Mouse (Mus musculus) CH12.LX (cell line): Measurements from ENCODE around the gene Mab21l1. TPM values are rescaled to one million over a fixed set of nuclear protein-coding genes. Genes with fewer than 3 reads are reported as not detected.

Experiments used
- DNase-seq: peaks from one replicate; pipeline ENCODE4 v3.0.0-alpha.2; 2013; ENCODE audit errors: extremely low read depth
- H3K27ac ChIP-seq: 2 replicates; pipeline ENCODE4 v1.5.1; 2012; ENCODE audit warnings: low read depth, mild to moderate bottlenecking, control low read depth, moderate library complexity; ENCODE audit not compliant: insufficient read depth
- H3K27me3 ChIP-seq: replicated peaks from 2 replicates; pipeline ENCODE3; 2012; ENCODE audit warnings: inconsistent platforms
- H3K36me3 ChIP-seq, 2 experiments: replicated peaks in 1 of 2; 2 replicates each; pipeline versions ENCODE3 to v1.6.1; 2012; ENCODE audit warnings: inconsistent platforms in 1 of 2, low read length in 1 of 2, mild to moderate bottlenecking in 1 of 2, mixed read lengths in 1 of 2, moderate library complexity in 1 of 2; ENCODE audit not compliant: control insufficient read depth in 1 of 2, insufficient read depth in 1 of 2
- H3K4me1 ChIP-seq, 2 experiments: 2 replicates each; pipeline ENCODE4 v1.6.1; 2012; ENCODE audit warnings: inconsistent platforms in 1 of 2, moderate library complexity in 1 of 2; ENCODE audit not compliant: insufficient read depth in 2 of 2, control insufficient read depth in 1 of 2
- H3K4me2 ChIP-seq: 2 replicates; pipeline ENCODE4 v1.6.1; 2012; ENCODE audit warnings: low read depth, mild to moderate bottlenecking, control low read depth; ENCODE audit not compliant: poor library complexity, insufficient read depth, severe bottlenecking
- H3K4me3 ChIP-seq, 3 experiments: fragments of 150-350 bp in 1 of 3; sonication (generic) in 1 of 3; replicated peaks in 1 of 3; 2 replicates each; pipeline versions ENCODE3 to v1.5.1; 2011 to 2012; ENCODE audit warnings: low read depth in 2 of 3, low read length in 2 of 3, mild to moderate bottlenecking in 2 of 3, moderate library complexity in 2 of 3, control low read depth in 1 of 3, improper control_type of control experiment in 1 of 3, inconsistent platforms in 1 of 3, mixed read lengths in 1 of 3; ENCODE audit not compliant: poor library complexity in 1 of 3
- H3K79me2 ChIP-seq: replicated peaks from 2 replicates; pipeline ENCODE4 v1.6.1; 2012; ENCODE audit warnings: mild to moderate bottlenecking, moderate library complexity; ENCODE audit not compliant: control insufficient read depth, poor library complexity, insufficient read depth, severe bottlenecking; ENCODE audit errors: extremely low read depth
- H3K9ac ChIP-seq: 2 replicates; pipeline ENCODE4 v1.6.1; 2012; ENCODE audit warnings: low read depth, mild to moderate bottlenecking, control low read depth, moderate library complexity; ENCODE audit not compliant: insufficient read depth
- H3K9me3 ChIP-seq: replicated peaks from 2 replicates; pipeline ENCODE3; 2012; ENCODE audit warnings: low read length, inconsistent platforms, mixed read lengths
- BHLHE40 ChIP-seq: IDR thresholded peaks from 2 replicates; pipeline ENCODE4 v1.6.1; 2011; ENCODE audit warnings: mild to moderate bottlenecking, low read depth, low read length, improper control_type of control experiment
- CHD1 ChIP-seq: IDR thresholded peaks from 2 replicates; pipeline ENCODE4 v1.6.1; 2012; ENCODE audit warnings: low read depth, low read length, improper control_type of control experiment, inconsistent platforms
- CTCF ChIP-seq, 2 experiments: IDR thresholded peaks in 1 of 2; conservative IDR thresholded peaks in 1 of 2; 2 replicates each; pipeline ENCODE4 v1.5.1; 2011 to 2012; ENCODE audit warnings: low read depth in 2 of 2, low read length in 2 of 2, improper control_type of control experiment in 1 of 2, inconsistent platforms in 1 of 2, mild to moderate bottlenecking in 1 of 2, moderate library complexity in 1 of 2
- ELF1 ChIP-seq: IDR thresholded peaks from 2 replicates; pipeline ENCODE4 v1.6.1; 2014; ENCODE audit warnings: low read depth, mild to moderate bottlenecking, inconsistent platforms, low read length, improper control_type of control experiment
- EP300 ChIP-seq: IDR thresholded peaks from 2 replicates; pipeline ENCODE4 v1.6.1; 2011; ENCODE audit warnings: low read length, improper control_type of control experiment
- ETS1 ChIP-seq: conservative IDR thresholded peaks from 2 replicates; pipeline ENCODE4 v1.6.1; 2012; ENCODE audit warnings: low read depth, mild to moderate bottlenecking, inconsistent platforms, low read length, improper control_type of control experiment, moderate library complexity
- IRF4 ChIP-seq: IDR thresholded peaks from 2 replicates; pipeline ENCODE4 v1.6.1; 2014; ENCODE audit warnings: low read depth, mild to moderate bottlenecking, inconsistent platforms, low read length, improper control_type of control experiment
- MAFK ChIP-seq: IDR thresholded peaks from 2 replicates; pipeline ENCODE4 v1.6.1; 2011; ENCODE audit warnings: low read length, improper control_type of control experiment; ENCODE audit not compliant: insufficient replicate concordance
- MEF2A ChIP-seq: IDR thresholded peaks from 2 replicates; pipeline ENCODE4 v1.6.1; 2014; ENCODE audit warnings: low read depth, mild to moderate bottlenecking, inconsistent platforms, low read length, improper control_type of control experiment, borderline replicate concordance
- MXI1 ChIP-seq: IDR thresholded peaks from 2 replicates; pipeline ENCODE4 v1.6.1; 2011; ENCODE audit warnings: mild to moderate bottlenecking, low read depth, low read length, improper control_type of control experiment
- NELFE ChIP-seq: IDR thresholded peaks from 2 replicates; pipeline ENCODE4 v1.6.1; 2011; ENCODE audit warnings: low read depth, low read length, improper control_type of control experiment
- NRF1 ChIP-seq: IDR thresholded peaks from 2 replicates; pipeline ENCODE4 v1.6.1; 2014; ENCODE audit warnings: low read depth, mild to moderate bottlenecking, inconsistent platforms, low read length, improper control_type of control experiment, moderate library complexity
- PAX5 ChIP-seq: IDR thresholded peaks from 2 replicates; pipeline ENCODE4 v1.6.1; 2012; ENCODE audit warnings: low read length, inconsistent platforms, mixed read lengths
- RAD21 ChIP-seq: IDR thresholded peaks from 2 replicates; pipeline ENCODE4 v1.6.1; 2011; ENCODE audit warnings: low read depth, mild to moderate bottlenecking, low read length, improper control_type of control experiment, moderate library complexity
- RCOR1 ChIP-seq: conservative IDR thresholded peaks from 2 replicates; pipeline ENCODE4 v1.6.1; 2012; ENCODE audit warnings: low read depth, mild to moderate bottlenecking, inconsistent platforms, low read length, improper control_type of control experiment
- SIN3A ChIP-seq: IDR thresholded peaks from 2 replicates; pipeline ENCODE4 v1.6.1; 2012; ENCODE audit warnings: low read length, improper control_type of control experiment, inconsistent platforms
- USF2 ChIP-seq: conservative IDR thresholded peaks from 2 replicates; pipeline ENCODE4 v1.6.1; 2011; ENCODE audit warnings: low read depth, low read length, improper control_type of control experiment
- ZKSCAN1 ChIP-seq: IDR thresholded peaks from 2 replicates; pipeline ENCODE4 v1.6.1; 2012; ENCODE audit warnings: low read depth, inconsistent platforms, low read length, improper control_type of control experiment, borderline replicate concordance
- dilution Hi-C: fragments of 300-500 bp; cut with MboI; formaldehyde crosslinking; loops from 2 replicates; pipeline ENCODE4 v1.14.3; 2020; ENCODE audit warnings: low sequenced_read_pairs; ENCODE audit not compliant: extremely low pct_unique_long_range_greater_than_20kb, extremely low pct_ligation_motif_present
- in situ Hi-C: fragments of 300-500 bp; cut with MboI; formaldehyde crosslinking; loops from 3 replicates; pipeline ENCODE4 v1.14.3; 2019; ENCODE audit warnings: low sequenced_read_pairs, low pct_ligation_motif_present, low pct_unique_long_range_greater_than_20kb, mixed read lengths
- polyA plus RNA-seq: library from polyadenylated mRNA; unstranded; fragments of >175 nt; gene quantifications from 2 replicates; pipeline ENCODE4 v1.2.1, GENCODE M21; 2012; ENCODE audit warnings: low read depth; ENCODE audit not compliant: insufficient read length
- total RNA-seq, 2 experiments: library from RNA; depleted of rRNA; stranded (reverse); fragments of 300-350 nt in 1 of 2; fragments of >200 nt in 1 of 2; gene quantifications; 2 replicates each; pipeline ENCODE4 v1.2.3; 2012 to 2014

The Mab21l1 gene
- total and polyA plus RNA-seq, 3 experiments, result not detected

DNA sequence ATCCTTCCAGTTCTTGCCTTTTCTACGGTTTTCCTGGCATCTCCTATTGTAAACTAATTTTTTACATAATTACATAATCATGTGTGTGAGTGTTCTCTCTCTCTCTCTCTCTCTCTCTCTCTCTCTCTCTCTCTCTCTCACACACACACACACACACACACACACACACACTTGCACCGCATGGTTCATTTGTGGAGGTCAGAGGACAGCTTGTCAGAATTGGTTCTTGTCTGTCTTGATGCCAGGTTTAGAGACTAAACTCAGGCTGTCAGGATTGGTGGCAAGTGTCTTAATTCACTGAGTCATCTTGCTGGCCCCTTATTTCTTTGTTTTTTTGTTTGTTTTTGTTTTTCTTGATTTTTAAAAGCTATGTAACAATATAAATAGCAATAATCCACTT lies 12.5 kb downstream of the Mab21l1 start:
- no peaks in the 10 kb centered on the region for H3K27me3 ChIP-seq
- no peak for DNase-seq
- H3K4me2 ChIP-seq, result no peak overlapping the region
- in situ Hi-C loops (no loop called here), dilution Hi-C loops (no loop called here)
- H3K4me1 ChIP-seq, result no peaks in the 10 kb centered on the region
- no peaks in the 10 kb centered on the region for H3K79me2 ChIP-seq
- H3K4me3 ChIP-seq, result no peak overlapping the region
- TF ChIP-seq ELF1 (no peak), ZKSCAN1 (no peak), CHD1 (no peak), IRF4 (no peak), USF2 (no peak), MXI1 (no peak), EP300 (no peak), RAD21 (no peak), SIN3A (no peak), RCOR1 (no peak), ETS1 (no peak), MAFK (no peak), PAX5 (no peak), BHLHE40 (no peak), MEF2A (no peak), NRF1 (no peak), NELFE (no peak), CTCF (conservative IDR thresholded peaks at IDR 0.05 in 1 of 2, IDR thresholded peaks at IDR 0.05 in 1 of 2; ENCODE audit: low read depth in 2 of 2, low read length in 2 of 2) (no peak)
- H3K9me3 ChIP-seq, result peaks cover 57% of the 10 kb centered on the region
- H3K9ac ChIP-seq, result no peak overlapping the region
- H3K36me3 ChIP-seq, result no peaks in the 10 kb centered on the region
- H3K27ac ChIP-seq, result no peak overlapping the region

DNA sequence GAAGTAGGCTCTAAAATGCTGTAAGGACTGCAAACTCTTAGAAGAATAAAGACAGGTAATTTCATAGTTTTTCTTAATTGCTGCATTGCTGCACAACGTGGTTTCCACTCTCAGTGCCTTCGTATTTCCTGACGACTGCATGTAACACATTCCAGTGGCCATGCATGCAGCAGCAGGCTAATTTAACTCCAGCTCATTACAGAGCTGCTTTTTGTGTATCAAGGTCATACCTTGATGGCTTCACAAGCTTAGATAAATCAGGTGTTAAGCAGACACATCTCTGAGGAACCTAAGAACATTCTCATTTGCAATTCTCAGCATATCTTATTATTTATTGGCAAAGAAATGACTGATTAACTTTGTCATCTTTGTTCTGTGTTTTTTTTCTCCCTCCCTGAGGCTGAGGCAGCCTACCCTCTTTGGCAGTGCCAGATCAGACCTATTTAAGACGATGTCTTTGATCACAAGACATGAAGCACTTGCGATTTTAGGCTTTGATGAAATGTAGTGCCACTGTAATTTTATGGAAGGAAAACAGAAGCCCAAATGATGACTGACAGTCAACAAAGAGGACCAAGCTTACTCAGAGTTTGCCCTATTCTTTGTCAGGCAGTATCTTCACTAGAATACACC lies 32.8 kb downstream of the Mab21l1 start:
- Histone ChIP-seq H3K9ac (no peak overlapping the region), H3K4me1 (no peaks in the 10 kb centered on the region), H3K79me2 (no peaks in the 10 kb centered on the region), H3K27me3 (no peaks in the 10 kb centered on the region), H3K27ac (no peak overlapping the region), H3K4me3 (no peak overlapping the region), H3K9me3 (peaks cover 42% of the 10 kb centered on the region), H3K36me3 (no peaks in the 10 kb centered on the region), H3K4me2 (no peak overlapping the region)
- dilution Hi-C loops (no loop called here), in situ Hi-C loops (no loop called here)
- no peak for TF ChIP-seq CHD1
- no peak for DNase-seq
